Mouse (Mus musculus): ENCODE measurements at regions not wholly inside any gene's neighbourhood (a gene's known extent, or its start where the extent isn't known, plus 50 kb on each side); places are given as distances from the start of the nearest gene placed in this dataset.

DNA sequence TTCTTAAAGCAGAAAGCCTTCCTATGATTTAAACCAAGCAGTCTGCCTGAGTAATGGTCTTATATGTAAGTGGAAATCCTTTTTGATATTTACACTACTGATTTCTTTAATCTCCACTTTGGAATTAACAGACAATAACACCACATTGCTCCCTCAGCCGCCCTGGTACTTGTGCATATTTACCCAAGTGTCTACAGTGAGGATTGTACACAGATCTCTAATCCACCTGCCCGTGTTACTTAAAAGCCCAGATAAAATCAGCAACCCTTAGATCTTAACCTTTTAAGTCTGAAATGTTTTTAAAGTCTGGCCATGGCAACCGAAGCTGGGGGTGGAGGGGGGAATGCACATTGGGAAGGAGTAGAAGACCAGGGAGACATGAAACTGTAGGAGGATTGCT is 382.3 kb upstream of the Nr2f2 start:
- H3K9ac ChIP-seq (ENCODE audit: low read length) = no peak overlapping the region
- 42% methylated on average over 3 of the region's 3 CpGs for WGBS
- H3K27me3 ChIP-seq (ENCODE audit: control insufficient read depth, insufficient read depth, low read length) = peaks cover 20% of the 10 kb centered on the region
- H3K9me3 ChIP-seq (ENCODE audit: control insufficient read depth, low read length) = no peaks in the 10 kb centered on the region
- ATAC-seq (ENCODE audit: low FRiP score) = no peak
- H3K4me1 ChIP-seq (ENCODE audit: control insufficient read depth, insufficient read depth, low read length) = no peaks in the 10 kb centered on the region; the same call in 1 of the 2 replicates
- H3K4me3 ChIP-seq (ENCODE audit: low read depth, low read length) = no peak overlapping the region
- H3K36me3 ChIP-seq (ENCODE audit: control insufficient read depth, insufficient read depth, low read length) = no peaks in the 10 kb centered on the region
- no peak overlapping the region for H3K27ac ChIP-seq (ENCODE audit: low read depth, low read length)
- peak; percentile 87 for DNase-seq (ENCODE audit: low spot score, missing footprints)
- H3K4me2 ChIP-seq = no peak overlapping the region

DNA sequence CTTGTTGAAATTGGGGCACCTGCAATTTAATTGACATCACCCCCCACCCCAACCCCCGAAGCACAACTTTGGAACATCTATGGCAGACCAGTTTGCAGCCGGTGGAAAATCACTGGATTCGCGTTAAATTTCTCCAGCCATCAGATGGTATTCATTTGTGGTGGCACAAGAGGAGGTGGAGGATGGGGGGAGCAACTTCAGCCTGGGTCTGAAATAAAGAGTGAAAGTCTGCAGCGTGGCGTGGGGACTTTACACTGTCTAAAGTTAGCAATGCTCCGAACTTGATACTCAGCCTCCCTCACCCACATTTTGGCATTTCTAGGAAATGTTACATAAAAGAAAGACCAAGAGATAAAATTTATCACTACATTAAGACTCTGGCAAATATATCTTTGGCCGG is 381.8 kb upstream of the Nr2f2 start:
- 75% methylated on average over 8 of the region's 8 CpGs for WGBS
- Histone ChIP-seq H3K4me3 (ENCODE audit: low read depth, low read length) (no peak overlapping the region), H3K36me3 (ENCODE audit: control insufficient read depth, insufficient read depth, low read length) (no peaks in the 10 kb centered on the region), H3K9me3 (ENCODE audit: control insufficient read depth, low read length) (no peaks in the 10 kb centered on the region), H3K4me2 (no peak overlapping the region), H3K27ac (ENCODE audit: low read depth, low read length) (no peak overlapping the region), H3K27me3 (ENCODE audit: control insufficient read depth, insufficient read depth, low read length) (peaks cover 19% of the 10 kb centered on the region), H3K4me1 (ENCODE audit: control insufficient read depth, insufficient read depth, low read length) (no peaks in the 10 kb centered on the region; the same call in 1 of the 2 replicates), H3K9ac (ENCODE audit: low read length) (no peak overlapping the region)
- DNase-seq (ENCODE audit: low spot score, missing footprints) (no peak), ATAC-seq (ENCODE audit: low FRiP score) (no peak)

DNA sequence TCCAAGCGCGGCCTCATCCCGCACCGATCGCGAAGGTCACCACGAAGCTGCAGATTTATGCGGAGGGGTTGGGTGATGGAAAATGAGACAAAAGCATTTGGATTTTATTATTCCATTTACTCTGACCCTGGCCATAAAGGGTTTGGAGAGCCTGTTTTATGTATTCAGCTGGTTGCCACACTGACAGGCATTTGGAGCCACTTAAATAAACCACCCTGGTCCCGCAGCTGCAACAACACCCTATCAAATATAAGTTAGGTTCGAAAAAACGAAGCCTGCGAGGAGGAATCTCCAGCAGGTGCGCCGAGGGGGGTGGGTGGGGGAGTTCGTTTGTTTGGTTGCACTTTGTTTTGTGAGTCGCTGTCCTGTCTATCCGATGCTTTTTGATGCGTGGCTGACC is 377.8 kb upstream of the Nr2f2 start:
- Histone ChIP-seq H3K27me3 (ENCODE audit: control insufficient read depth, insufficient read depth, low read length) (peaks cover 10% of the 10 kb centered on the region; the same call in 1 of the 2 replicates), H3K9ac (ENCODE audit: low read length) (no peak overlapping the region), H3K9me3 (ENCODE audit: control insufficient read depth, low read length) (no peaks in the 10 kb centered on the region; the same call in 1 of the 2 replicates), H3K4me2 (no peak overlapping the region), H3K4me1 (ENCODE audit: control insufficient read depth, insufficient read depth, low read length) (no peaks in the 10 kb centered on the region), H3K36me3 (ENCODE audit: control insufficient read depth, insufficient read depth, low read length) (no peaks in the 10 kb centered on the region), H3K27ac (ENCODE audit: low read depth, low read length) (no peak overlapping the region), H3K4me3 (ENCODE audit: low read depth, low read length) (no peak overlapping the region)
- WGBS = 69% methylated on average over 18 of the region's 18 CpGs
- ATAC-seq (ENCODE audit: low FRiP score) (no peak), DNase-seq (ENCODE audit: low spot score, missing footprints) (no peak)

DNA sequence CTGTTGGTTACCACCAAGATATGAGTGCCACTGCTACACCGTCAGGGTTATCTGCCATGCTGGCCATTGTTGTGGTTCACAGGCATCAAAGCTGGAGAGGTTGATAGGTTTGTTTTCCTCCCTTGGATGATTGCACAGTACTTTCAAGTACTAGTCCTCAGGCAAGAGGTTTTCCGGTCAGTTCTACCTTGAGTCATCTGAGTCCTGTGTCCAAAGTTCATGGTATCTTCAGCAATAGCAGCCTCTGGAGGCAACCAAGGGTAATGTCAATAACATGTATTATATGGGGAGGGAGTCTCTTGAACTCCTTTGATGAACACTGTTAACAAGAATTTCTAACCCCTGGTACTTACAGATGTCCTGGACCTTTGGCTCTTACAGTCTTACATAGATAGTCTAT is 369.1 kb upstream of the Nr2f2 start:
- no peak overlapping the region for H3K4me2 ChIP-seq
- DNase-seq (ENCODE audit: low spot score, missing footprints) (no peak), ATAC-seq (ENCODE audit: low FRiP score) (no peak)
- H3K36me3 ChIP-seq (ENCODE audit: control insufficient read depth, insufficient read depth, low read length) = no peaks in the 10 kb centered on the region
- 89% methylated on average over 2 of the region's 2 CpGs for WGBS
- no peaks in the 10 kb centered on the region; the same call in 1 of the 2 replicates for H3K9me3 ChIP-seq (ENCODE audit: control insufficient read depth, low read length)
- H3K4me1 ChIP-seq (ENCODE audit: control insufficient read depth, insufficient read depth, low read length) = no peaks in the 10 kb centered on the region
- no peak overlapping the region for H3K9ac ChIP-seq (ENCODE audit: low read length)
- no peak overlapping the region for H3K27ac ChIP-seq (ENCODE audit: low read depth, low read length)
- no peaks in the 10 kb centered on the region for H3K27me3 ChIP-seq (ENCODE audit: control insufficient read depth, insufficient read depth, low read length)
- no peak overlapping the region for H3K4me3 ChIP-seq (ENCODE audit: low read depth, low read length)

DNA sequence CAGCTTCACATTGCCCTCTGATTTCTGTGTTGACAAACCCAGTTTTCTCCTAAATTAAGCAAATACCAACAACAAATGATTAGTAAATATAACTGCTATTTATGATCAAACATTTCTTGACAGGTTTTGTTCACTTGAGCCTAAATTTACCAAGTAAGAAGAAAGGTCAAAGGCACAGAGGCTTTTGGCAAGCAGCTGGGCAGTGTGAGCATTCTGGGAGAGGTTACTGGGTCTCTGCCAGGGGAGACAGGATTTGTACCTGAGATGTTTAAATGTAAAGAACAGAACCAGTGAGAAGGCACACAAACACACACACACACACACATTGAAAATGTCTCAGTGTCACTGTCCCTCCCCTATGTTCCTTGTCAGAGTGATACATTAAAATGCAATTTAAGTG is 367.0 kb upstream of the Nr2f2 start:
- Histone ChIP-seq H3K27me3 (ENCODE audit: control insufficient read depth, insufficient read depth, low read length) (no peaks in the 10 kb centered on the region), H3K36me3 (ENCODE audit: control insufficient read depth, insufficient read depth, low read length) (no peaks in the 10 kb centered on the region), H3K27ac (ENCODE audit: low read depth, low read length) (no peak overlapping the region), H3K4me2 (no peak overlapping the region), H3K9me3 (ENCODE audit: control insufficient read depth, low read length) (no peaks in the 10 kb centered on the region), H3K4me3 (ENCODE audit: low read depth, low read length) (no peak overlapping the region), H3K4me1 (ENCODE audit: control insufficient read depth, insufficient read depth, low read length) (no peaks in the 10 kb centered on the region), H3K9ac (ENCODE audit: low read length) (no peak overlapping the region)
- no peak for DNase-seq (ENCODE audit: low spot score, missing footprints)
- no peak for ATAC-seq (ENCODE audit: low FRiP score)

DNA sequence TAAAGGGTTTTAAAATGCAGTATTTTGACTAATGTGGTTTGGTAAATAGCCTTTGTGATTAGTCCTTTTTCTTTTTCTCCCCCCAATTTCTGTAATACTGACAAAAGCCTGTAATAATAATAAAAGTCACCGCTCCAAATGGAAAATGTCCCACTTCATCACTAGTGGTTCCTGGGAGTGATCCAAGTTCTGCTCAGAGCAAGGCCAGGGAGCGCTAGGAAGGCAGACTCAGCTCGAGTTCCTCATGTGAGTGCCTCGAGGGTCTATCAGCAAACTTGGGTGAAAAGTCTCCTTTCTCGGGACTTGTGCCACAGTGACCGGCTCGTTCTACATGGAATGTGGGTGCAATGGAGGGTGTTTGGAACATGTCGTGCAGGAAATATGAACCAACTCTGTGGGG is 363.4 kb upstream of the Nr2f2 start:
- H3K4me1 ChIP-seq (ENCODE audit: control insufficient read depth, insufficient read depth, low read length) = no peaks in the 10 kb centered on the region
- DNase-seq (ENCODE audit: low spot score, missing footprints) = no peak
- no peak overlapping the region for H3K4me3 ChIP-seq (ENCODE audit: low read depth, low read length)
- H3K9me3 ChIP-seq (ENCODE audit: control insufficient read depth, low read length) = no peaks in the 10 kb centered on the region
- no peaks in the 10 kb centered on the region for H3K27me3 ChIP-seq (ENCODE audit: control insufficient read depth, insufficient read depth, low read length)
- 93% methylated on average over 8 of the region's 8 CpGs for WGBS
- no peak overlapping the region for H3K27ac ChIP-seq (ENCODE audit: low read depth, low read length)
- H3K36me3 ChIP-seq (ENCODE audit: control insufficient read depth, insufficient read depth, low read length) = no peaks in the 10 kb centered on the region
- no peak for ATAC-seq (ENCODE audit: low FRiP score)
- no peak overlapping the region for H3K9ac ChIP-seq (ENCODE audit: low read length)
- H3K4me2 ChIP-seq = no peak overlapping the region

DNA sequence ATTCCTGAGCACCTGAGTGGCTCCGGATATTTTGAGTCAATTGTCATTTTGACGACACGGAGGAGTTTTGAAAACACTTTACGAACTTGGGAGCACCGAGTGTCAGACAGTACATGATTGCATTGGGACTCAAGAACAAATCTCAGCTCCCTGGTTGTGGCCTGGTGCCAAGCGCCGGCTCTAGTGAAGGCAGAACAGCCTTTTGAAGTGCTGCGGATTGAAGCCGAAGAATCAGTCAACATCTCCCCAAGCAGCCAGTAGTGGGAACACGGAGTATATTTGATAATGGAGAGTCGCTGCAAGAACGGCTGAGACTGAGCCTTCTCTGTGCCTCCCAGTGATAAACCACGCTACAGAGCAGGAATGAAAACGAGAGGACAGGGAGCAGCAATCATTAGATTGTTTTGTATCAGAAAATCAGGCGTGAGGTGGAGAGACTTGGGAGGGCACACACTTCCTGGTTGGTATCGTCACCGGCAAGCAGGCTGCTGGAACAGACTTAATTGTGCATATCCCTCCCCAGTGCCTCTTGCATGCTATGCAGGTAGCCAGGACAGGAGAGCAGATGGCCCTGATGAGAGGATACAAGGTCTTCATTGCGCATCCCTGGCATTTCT is 351.7 kb upstream of the Nr2f2 start:
- no peak overlapping the region for H3K4me2 ChIP-seq
- H3K9me3 ChIP-seq (ENCODE audit: control insufficient read depth, low read length) = no peaks in the 10 kb centered on the region

DNA sequence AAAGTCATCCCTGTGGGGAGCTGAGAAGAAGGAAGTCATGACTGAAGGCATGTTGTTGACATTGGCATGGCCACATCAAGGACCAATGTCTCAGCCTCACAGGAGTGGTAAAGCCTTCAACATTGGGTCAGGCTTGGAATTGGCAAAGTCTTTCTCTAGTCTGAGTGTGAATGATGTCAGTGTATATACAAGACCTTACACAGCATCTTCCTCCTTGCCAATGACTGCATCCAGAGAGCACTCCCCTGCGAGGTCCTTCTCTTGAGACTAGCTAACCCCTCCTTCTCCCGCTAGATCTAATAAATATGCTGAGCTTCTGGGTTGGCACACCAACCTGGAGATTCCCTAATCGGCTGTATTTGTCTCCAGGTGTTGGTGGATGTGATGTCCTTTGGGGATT is 351.1 kb upstream of the Nr2f2 start:
- H3K27ac ChIP-seq (ENCODE audit: low read depth, low read length) = no peak overlapping the region
- ATAC-seq (ENCODE audit: low FRiP score) (no peak), DNase-seq (ENCODE audit: low spot score, missing footprints) (no peak)
- no peak overlapping the region for H3K9ac ChIP-seq (ENCODE audit: low read length)
- no peaks in the 10 kb centered on the region for H3K36me3 ChIP-seq (ENCODE audit: control insufficient read depth, insufficient read depth, low read length)
- H3K4me1 ChIP-seq (ENCODE audit: control insufficient read depth, insufficient read depth, low read length) = no peaks in the 10 kb centered on the region
- WGBS = 90% methylated on average over 3 of the region's 3 CpGs
- no peak overlapping the region for H3K4me2 ChIP-seq
- H3K9me3 ChIP-seq (ENCODE audit: control insufficient read depth, low read length) = no peaks in the 10 kb centered on the region
- no peaks in the 10 kb centered on the region for H3K27me3 ChIP-seq (ENCODE audit: control insufficient read depth, insufficient read depth, low read length)
- no peak overlapping the region for H3K4me3 ChIP-seq (ENCODE audit: low read depth, low read length)

More for the DNA sequence above, 351.7 kb upstream of the Nr2f2 start:
- Histone ChIP-seq H3K27me3 (ENCODE audit: control insufficient read depth, insufficient read depth, low read length) (no peaks in the 10 kb centered on the region), H3K27ac (ENCODE audit: low read depth, low read length) (no peak overlapping the region), H3K36me3 (ENCODE audit: control insufficient read depth, insufficient read depth, low read length) (no peaks in the 10 kb centered on the region), H3K9ac (ENCODE audit: low read length) (no peak overlapping the region), H3K4me1 (ENCODE audit: control insufficient read depth, insufficient read depth, low read length) (no peaks in the 10 kb centered on the region), H3K4me3 (ENCODE audit: low read depth, low read length) (no peak overlapping the region)
- WGBS = 85% methylated on average over 18 of the region's 18 CpGs
- DNase-seq (ENCODE audit: low spot score, missing footprints) = no peak
- ATAC-seq (ENCODE audit: low FRiP score) = no peak

DNA sequence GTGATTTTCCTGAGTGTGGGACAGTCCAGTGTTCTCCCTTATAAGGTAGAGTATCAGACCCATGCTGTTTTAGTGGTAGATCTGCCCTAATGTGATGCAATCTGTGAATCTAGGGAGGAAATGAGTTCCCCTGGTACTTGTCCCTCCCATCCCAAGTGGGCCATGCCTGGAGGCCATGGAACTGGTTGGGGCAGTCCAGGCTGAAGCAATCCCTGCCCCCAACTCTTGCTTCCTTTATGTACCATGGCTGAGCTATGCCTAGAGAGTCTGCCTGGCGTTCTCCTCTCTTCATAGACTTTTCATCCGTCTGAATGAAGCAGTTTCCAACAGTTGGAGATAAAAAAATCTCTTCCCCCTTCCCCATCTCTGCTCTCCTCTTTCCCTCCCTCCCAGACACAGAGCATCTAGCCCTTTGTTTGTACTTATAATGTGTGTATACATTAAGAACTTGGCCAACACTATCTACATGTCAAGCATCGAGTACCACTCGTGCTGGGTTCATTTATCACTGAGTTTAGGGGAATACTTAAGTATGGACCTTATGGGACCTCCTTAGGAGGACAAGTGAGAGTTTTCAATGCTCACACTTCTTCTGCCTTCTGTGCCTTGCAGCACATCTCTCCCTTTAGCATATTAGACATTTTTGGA is 350.4 kb upstream of the Nr2f2 start:
- WGBS = 85% methylated on average over 4 of the region's 4 CpGs
- ATAC-seq (ENCODE audit: low FRiP score) = no peak
- no peak for DNase-seq (ENCODE audit: low spot score, missing footprints)
- H3K4me2 ChIP-seq = no peak overlapping the region
- H3K4me3 ChIP-seq (ENCODE audit: low read depth, low read length) = no peak overlapping the region
- no peaks in the 10 kb centered on the region for H3K9me3 ChIP-seq (ENCODE audit: control insufficient read depth, low read length)
- H3K27me3 ChIP-seq (ENCODE audit: control insufficient read depth, insufficient read depth, low read length) = no peaks in the 10 kb centered on the region
- no peak overlapping the region for H3K9ac ChIP-seq (ENCODE audit: low read length)
- H3K4me1 ChIP-seq (ENCODE audit: control insufficient read depth, insufficient read depth, low read length) = no peaks in the 10 kb centered on the region
- H3K36me3 ChIP-seq (ENCODE audit: control insufficient read depth, insufficient read depth, low read length) = no peaks in the 10 kb centered on the region
- H3K27ac ChIP-seq (ENCODE audit: low read depth, low read length) = no peak overlapping the region

Data from midbrain, embryonic 11.5 days (tissue).